Mouse (Mus musculus): Measurements from ENCODE around the gene Galntl5.
"Not testable (repeated sequence)": the region's sequence is repeated elsewhere in the genome, so short reads cannot be mapped to it uniquely, and the experiment has no call there.

DNA sequence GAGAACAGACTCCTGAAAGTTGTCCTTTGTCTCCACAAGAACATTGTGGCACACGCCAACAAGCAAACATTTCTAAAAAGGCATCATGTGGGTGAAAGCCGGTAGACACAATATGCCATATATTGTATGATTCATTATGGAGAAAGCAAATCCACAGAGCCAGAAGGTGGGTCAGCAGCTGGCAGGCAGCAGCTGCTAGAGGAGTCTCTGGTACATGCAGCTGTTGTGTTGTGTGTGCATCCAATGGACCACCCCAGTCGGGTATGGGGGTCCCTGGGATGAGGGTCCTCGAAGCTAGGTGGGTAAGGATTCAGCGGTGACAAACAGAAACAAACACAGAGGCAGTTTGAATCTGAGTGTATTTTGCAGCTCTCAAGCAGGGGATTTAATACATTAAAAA, 3.3 kb upstream of the Galntl5 start:
- TF ChIP-seq CTCF (conservative IDR thresholded peaks at IDR 0.05; ENCODE audit: insufficient read depth, insufficient read length, low read depth, low read length); POLR2A (IDR thresholded peaks at IDR 0.05; ENCODE audit: low read depth, low read length): not testable (repeated sequence)
